Mouse (Mus musculus) liver, adult 2 months (tissue): ENCODE measurements at regions not wholly inside any gene's neighbourhood (a gene's known extent, or its start where the extent isn't known, plus 50 kb on each side); places are given as distances from the start of the nearest gene placed in this dataset.

Source experiments
- CTCF ChIP-seq: fragments of 200-500 bp; IDR thresholded peaks from 2 replicates; pipeline ENCODE4 v1.5.1; 2011; ENCODE audit warnings: low read depth, low read length, control low read depth
- POLR2A ChIP-seq: fragments of 200-500 bp; IDR thresholded peaks from 2 replicates; pipeline ENCODE4 v1.6.1; 2011; ENCODE audit warnings: low read length, control low read depth; ENCODE audit not compliant: insufficient read depth; ENCODE audit errors: extremely low read depth

- TF ChIP-seq POLR2A (no peak), CTCF (no peak)
These were observed 175.3 kb upstream of the Ncam1 start for GRCm38 (mm10) chr9:49973974-49974495.
